19 mouse cellular contexts compared by ENCODE assay signal in genomic region chr6:37353616-37354015, GRCm38 (mm10). TPM values are rescaled to one million over a fixed set of nuclear protein-coding genes. Genes with fewer than 3 reads are reported as not detected.
DNase-seq lines count a peak whose midpoint lies in the region; ATAC-seq and TF ChIP-seq lines count a peak whose summit lies in the region.
"Had no signal": no experiment of that assay in that cellular context is flagged by ENCODE, and none has a peak within 500 bp of the region (broad histone marks: within the 10 kb centered on the region; RNA-seq: fewer than 3 reads in every experiment).

No protein-coding gene starts in this region.

- no peaks in the 10 kb centered on the region for H3K27me3 ChIP-seq in heart, embryonic 10.5 days (ENCODE audit: insufficient read depth, poor library complexity, severe bottlenecking)
- H3K27me3 ChIP-seq in kidney, adult 2 months (replicated peaks; ENCODE audit: control insufficient read depth, insufficient read depth, low read length): no peaks in the 10 kb centered on the region
- no peaks in the 10 kb centered on the region for H3K27me3 ChIP-seq in liver, embryonic 12.5 days (replicated peaks)
- H3K27me3 ChIP-seq: embryonic facial prominence, embryonic 15.5 days; hindbrain, embryonic 12.5 days; midbrain, embryonic 13.5 days had no signal

- intact Hi-C loops in heart, postnatal 25 days (cut with DNase I): loop anchor here (1.0 to 10.0 kb wide), 2 partner anchors 95 to 711 kb away; no protein-coding TSS in a partner anchor

- ATAC-seq in liver, embryonic 12.5 days: no peak
- ATAC-seq: intestine, postnatal 0 days had no signal

- H3K4me2 ChIP-seq in liver, embryonic 12.5 days: no peak overlapping the region
- H3K4me2 ChIP-seq: embryonic facial prominence, embryonic 15.5 days; hindbrain, embryonic 12.5 days; midbrain, embryonic 13.5 days had no signal

- H3K4me1 ChIP-seq in heart, embryonic 10.5 days: peaks cover 21% of the 10 kb centered on the region
- no peaks in the 10 kb centered on the region; the same call in 1 of the 2 replicates for H3K4me1 ChIP-seq in kidney, adult 2 months (ENCODE audit: control insufficient read depth, insufficient read depth, low read length)
- peaks cover 3% of the 10 kb centered on the region; the same call in 1 of the 2 replicates for H3K4me1 ChIP-seq in liver, embryonic 12.5 days

- H3K9ac ChIP-seq in liver, embryonic 12.5 days: no peak overlapping the region
- H3K9ac ChIP-seq: embryonic facial prominence, embryonic 15.5 days; hindbrain, embryonic 12.5 days; liver, embryonic 14.5 days; lung, embryonic 14.5 days; midbrain, embryonic 13.5 days had no signal

- DNase-seq in heart, embryonic 10.5 days (ENCODE audit: low spot score): no peak
- DNase-seq in heart, postnatal 25 days (ENCODE audit: low spot score): no peak
- DNase-seq in kidney, adult 2 months: peak; percentile 63
- DNase-seq in kidney, adult 18-20 months: no peak
- DNase-seq in kidney, adult 9 months: peak; percentile 44
- DNase-seq in kidney, postnatal 10 days: peak; percentile 29
- DNase-seq: cerebellum, adult 11 months; cerebellum, adult 9-11 months; gastrocnemius, adult 2 months; layer of hippocampus, adult 9-11 months; lung, embryonic 14.5 days had no signal

- no peak for TF ChIP-seq POLR2A in kidney, adult 2 months (IDR thresholded peaks at IDR 0.05; ENCODE audit: low read depth, low read length)

- H3K9me3 ChIP-seq in heart, embryonic 10.5 days: no peaks in the 10 kb centered on the region
- H3K9me3 ChIP-seq in liver, embryonic 12.5 days (replicated peaks): no peaks in the 10 kb centered on the region
- H3K9me3 ChIP-seq: embryonic facial prominence, embryonic 15.5 days; hindbrain, embryonic 12.5 days; midbrain, embryonic 13.5 days had no signal

- H3K4me3 ChIP-seq in heart, embryonic 10.5 days: no peak overlapping the region
- no peak overlapping the region for H3K4me3 ChIP-seq in kidney, adult 2 months (ENCODE audit: insufficient read depth, low read depth, low read length)
- no peak overlapping the region for H3K4me3 ChIP-seq in liver, embryonic 12.5 days
- H3K4me3 ChIP-seq: embryonic facial prominence, embryonic 15.5 days; gastrocnemius, adult 2 months; hindbrain, embryonic 12.5 days; left cerebral cortex, adult 2 months; midbrain, embryonic 13.5 days had no signal

- WGBS in heart, embryonic 10.5 days: 74% methylated on average over 9 of the region's 9 CpGs
- WGBS in kidney, adult 2 months: 65% methylated on average over 9 of the region's 9 CpGs
- WGBS in liver, embryonic 12.5 days (ENCODE audit: insufficient replicate concordance): 53% methylated on average over 9 of the region's 9 CpGs

- peaks cover 64% of the 10 kb centered on the region for H3K36me3 ChIP-seq in heart, embryonic 10.5 days
- H3K36me3 ChIP-seq in kidney, adult 2 months (ENCODE audit: control insufficient read depth, insufficient read depth, low read length): peaks cover 1% of the 10 kb centered on the region; the same call in 1 of the 2 replicates
- peaks cover 17% of the 10 kb centered on the region for H3K36me3 ChIP-seq in liver, embryonic 12.5 days
- H3K36me3 ChIP-seq: hindbrain, embryonic 12.5 days; midbrain, embryonic 13.5 days had no signal

- H3K27ac ChIP-seq in heart, embryonic 10.5 days: peak overlapping the region; percentile 13; the same call in 1 of the 2 replicates
- H3K27ac ChIP-seq in kidney, adult 2 months (ENCODE audit: insufficient read depth, low read depth, low read length): no peak overlapping the region
- H3K27ac ChIP-seq in liver, embryonic 12.5 days: no peak overlapping the region
- H3K27ac ChIP-seq: hindbrain, embryonic 12.5 days; left cerebral cortex, adult 2 months; liver, embryonic 14.5 days; midbrain, embryonic 13.5 days had no signal

- no peak for TF ChIP-seq CTCF in kidney, adult 2 months (conservative IDR thresholded peaks at IDR 0.05; ENCODE audit: insufficient read depth, insufficient read length, low read depth, low read length)

RNA-seq across cellular contexts. Expression of gene Dgki, which starts 53.6 kb away (rescaled TPM):
- polyA plus RNA-seq in heart, embryonic 10.5 days (2016; fragmentation: Nextera tagmentation; extraction: Ambion mirVana): 0.68 and 0.85 TPM in 2 replicates
- under 1 TPM; 0.20 to 0.29 TPM for total RNA-seq in heart, postnatal 25 days (2021)
- 0.03 and 0.05 TPM in 2 replicates for polyA plus RNA-seq in kidney, adult 2 months (2012; rRNA removed)
- polyA plus RNA-seq in liver, embryonic 12.5 days (2016; fragmentation: Nextera tagmentation; extraction: Ambion mirVana): 0.06 and 0.16 TPM in 2 replicates
- total RNA-seq: monocyte, adult 5-6 weeks had no signal

Comparison
In these comparisons a context has a peak if more than half of its experiments do, and no peak if none do; other contexts are left out.
1. DNase-seq: peak in kidney, adult 2 months (single experiment), kidney, adult 9 months (single experiment) and kidney, postnatal 10 days (single experiment); none in heart, embryonic 10.5 days (single experiment), heart, postnatal 25 days (single experiment) and kidney, adult 18-20 months (single experiment).